ENCODE assay signal across 16 mouse cellular contexts in genomic region chr15:94190081-94190488, GRCm38 (mm10).
DNase-seq lines count a peak whose midpoint lies in the region; ATAC-seq and TF ChIP-seq lines count a peak whose summit lies in the region.
"Had no signal": no experiment of that assay in that cellular context is flagged by ENCODE, and none has a peak within 500 bp of the region (broad histone marks: within the 10 kb centered on the region; RNA-seq: fewer than 3 reads in every experiment).

No protein-coding gene starts in this region.

- H3K9me3 ChIP-seq in hindbrain, embryonic 10.5 days = 0 out of 2 replicates have a peak, but pooled peaks cover 3% of the 10 kb centered on the region
- no peaks in the 10 kb centered on the region for H3K9me3 ChIP-seq in hindbrain, embryonic 12.5 days (replicated peaks)
- H3K9me3 ChIP-seq in forebrain, embryonic 11.5 days (ENCODE audit: control insufficient read depth, low read length) = no peaks in the 10 kb centered on the region
- H3K9me3 ChIP-seq in limb, embryonic 14.5 days (ENCODE audit: control insufficient read depth, low read length) = peaks cover 3% of the 10 kb centered on the region; the same call in 1 of the 2 replicates
- H3K9me3 ChIP-seq: liver, embryonic 15.5 days; stomach, embryonic 15.5 days had no signal

- no peak overlapping the region for H3K9ac ChIP-seq in hindbrain, embryonic 12.5 days
- no peak overlapping the region for H3K9ac ChIP-seq in forebrain, embryonic 11.5 days (ENCODE audit: low read length)
- H3K9ac ChIP-seq in limb, embryonic 14.5 days (ENCODE audit: low read depth, low read length, severe bottlenecking) = no peak overlapping the region
- H3K9ac ChIP-seq: liver, embryonic 15.5 days; stomach, embryonic 15.5 days had no signal

- no peak for TF ChIP-seq POLR2A in limb, embryonic 14.5 days (IDR thresholded peaks at IDR 0.05; ENCODE audit: borderline replicate concordance, extremely low read depth, insufficient read depth, insufficient read length)

- no peaks in the 10 kb centered on the region for H3K27me3 ChIP-seq in hindbrain, embryonic 10.5 days (ENCODE audit: insufficient read depth, poor library complexity, severe bottlenecking)
- no peaks in the 10 kb centered on the region for H3K27me3 ChIP-seq in hindbrain, embryonic 12.5 days
- H3K27me3 ChIP-seq in forebrain, embryonic 11.5 days (ENCODE audit: control insufficient read depth, insufficient read depth, low read length) = no peaks in the 10 kb centered on the region
- H3K27me3 ChIP-seq in limb, embryonic 14.5 days (ENCODE audit: control insufficient read depth, insufficient read depth, low read length) = no peaks in the 10 kb centered on the region
- H3K27me3 ChIP-seq: CH12.LX; liver, embryonic 15.5 days; Patski; stomach, embryonic 15.5 days had no signal

- no peak overlapping the region for H3K4me3 ChIP-seq in hindbrain, embryonic 10.5 days
- no peak overlapping the region for H3K4me3 ChIP-seq in hindbrain, embryonic 12.5 days
- H3K4me3 ChIP-seq in forebrain, embryonic 11.5 days (ENCODE audit: low read depth, low read length) = no peak overlapping the region
- no peak overlapping the region for H3K4me3 ChIP-seq in limb, embryonic 14.5 days (replicated peaks; ENCODE audit: low read length)
- H3K4me3 ChIP-seq: liver, embryonic 15.5 days; stomach, embryonic 15.5 days had no signal

- no peaks in the 10 kb centered on the region for H3K36me3 ChIP-seq in hindbrain, embryonic 10.5 days
- no peaks in the 10 kb centered on the region for H3K36me3 ChIP-seq in hindbrain, embryonic 12.5 days
- no peaks in the 10 kb centered on the region for H3K36me3 ChIP-seq in forebrain, embryonic 11.5 days (ENCODE audit: control insufficient read depth, insufficient read depth, low read length)
- no peaks in the 10 kb centered on the region for H3K36me3 ChIP-seq in limb, embryonic 14.5 days (ENCODE audit: control insufficient read depth, insufficient read depth, low read length)
- H3K36me3 ChIP-seq: liver, embryonic 15.5 days; stomach, embryonic 15.5 days had no signal

- peaks cover 7% of the 10 kb centered on the region; the same call in 1 of the 2 replicates for H3K4me1 ChIP-seq in hindbrain, embryonic 10.5 days (replicated peaks)
- H3K4me1 ChIP-seq in hindbrain, embryonic 12.5 days = peaks cover 4% of the 10 kb centered on the region; the same call in 1 of the 2 replicates
- H3K4me1 ChIP-seq in forebrain, embryonic 11.5 days (replicated peaks; ENCODE audit: control insufficient read depth, insufficient read depth, low read length) = peaks cover 4% of the 10 kb centered on the region; the same call in 1 of the 2 replicates
- H3K4me1 ChIP-seq in limb, embryonic 14.5 days (ENCODE audit: control insufficient read depth, insufficient read depth, low read length) = peaks cover 4% of the 10 kb centered on the region
- H3K4me1 ChIP-seq: liver, embryonic 15.5 days; stomach, embryonic 15.5 days had no signal

- ATAC-seq in hindbrain, embryonic 12.5 days (ENCODE audit: low FRiP score) = no peak
- ATAC-seq in forebrain, embryonic 11.5 days (replicated peaks; ENCODE audit: low FRiP score) = peak; percentile 58
- ATAC-seq in limb, embryonic 14.5 days (ENCODE audit: low FRiP score, low read depth) = peak; percentile 77
- ATAC-seq in cerebellum, adult (ENCODE audit: insufficient number of reproducible peaks, low FRiP score, low TSS enrichment) = no peak
- ATAC-seq: Patski had no signal

- 58% methylated on average over 7 of the region's 7 CpGs for WGBS in hindbrain, embryonic 10.5 days
- WGBS in hindbrain, embryonic 12.5 days = 50% methylated on average over 7 of the region's 7 CpGs
- WGBS in forebrain, embryonic 11.5 days = 48% methylated on average over 7 of the region's 7 CpGs
- WGBS in limb, embryonic 14.5 days = 6% methylated on average over 7 of the region's 7 CpGs

- H3K4me2 ChIP-seq in hindbrain, embryonic 12.5 days (replicated peaks) = no peak overlapping the region
- no peak overlapping the region for H3K4me2 ChIP-seq in forebrain, embryonic 11.5 days (ENCODE audit: low read depth, low read length, severe bottlenecking)
- no peak overlapping the region for H3K4me2 ChIP-seq in limb, embryonic 14.5 days (replicated peaks; ENCODE audit: low read depth, low read length, severe bottlenecking)
- H3K4me2 ChIP-seq: liver, embryonic 15.5 days; stomach, embryonic 15.5 days had no signal

- DNase-seq in hindbrain, embryonic 10.5 days (ENCODE audit: low spot score) = peak; percentile 20
- peak; percentile 31 for DNase-seq in embryo, embryonic 9.5 days (ENCODE audit: extremely low spot score)
- DNase-seq in forebrain, embryonic 11.5 days (ENCODE audit: low spot score) = no peak
- DNase-seq in limb, embryonic 14.5 days (ENCODE audit: low spot score) = peak; percentile 52
- no peak for DNase-seq in thymus, postnatal 0 days (ENCODE audit: low spot score)
- DNase-seq: adrenal gland, adult 2 months; cerebellum, adult 2 months; gastrocnemius, postnatal 25 days; thymus, postnatal 4 days had no signal

- no peak overlapping the region for H3K27ac ChIP-seq in hindbrain, embryonic 10.5 days
- H3K27ac ChIP-seq in hindbrain, embryonic 12.5 days = no peak overlapping the region
- no peak overlapping the region for H3K27ac ChIP-seq in forebrain, embryonic 11.5 days (ENCODE audit: low read depth, low read length)
- H3K27ac ChIP-seq in limb, embryonic 14.5 days (replicated peaks; ENCODE audit: low read depth, low read length) = no peak overlapping the region
- H3K27ac ChIP-seq: liver, embryonic 15.5 days; macrophage; stomach, embryonic 15.5 days had no signal

Comparison
In these comparisons a context has a peak if more than half of its experiments do, and no peak if none do; other contexts are left out.
1. DNase-seq: peak in hindbrain, embryonic 10.5 days (single experiment), embryo, embryonic 9.5 days (single experiment) and limb, embryonic 14.5 days (single experiment); none in forebrain, embryonic 11.5 days (single experiment) and thymus, postnatal 0 days (single experiment).
2. ATAC-seq: peak in forebrain, embryonic 11.5 days (single experiment) and limb, embryonic 14.5 days (single experiment); none in hindbrain, embryonic 12.5 days (single experiment) and cerebellum, adult (single experiment).